Mouse (Mus musculus): ENCODE data around the gene Rdh12.

The Rdh12 gene

GRCm38 (mm10) chr12:79253294-79254053 is 44.8 kb downstream of the Rdh12 start:
- DNase-seq (ENCODE audit: low spot score) = no peak

- no peak for DNase-seq (ENCODE audit: low spot score)
Observed at GRCm38 (mm10) chr12:79254975-79255374, 46.3 kb downstream of the Rdh12 start.

GRCm38 (mm10) chr12:79260154-79260553 is 51.4 kb downstream of the Rdh12 start:
- DNase-seq (ENCODE audit: low spot score) = no peak

GRCm38 (mm10) chr12:79261035-79261434 is 52.3 kb downstream of the Rdh12 start:
- no peak for DNase-seq (ENCODE audit: low spot score)

Data from left cerebral cortex, adult 11 months (tissue).